Mouse (Mus musculus) limb, embryonic 13.5 days (tissue): Measurements from ENCODE around the gene L3hypdh. TPM values are rescaled to one million over a fixed set of nuclear protein-coding genes. Genes with fewer than 3 reads are reported as not detected.

Experiments used
- ATAC-seq: fragments of 200-750 bp; cut with Nextera tagmentation; 2 replicates; pipeline ENCODE4 v1.8.0; 2017; ENCODE audit warnings: low read depth, moderate number of reproducible peaks, moderate TSS enrichment; ENCODE audit not compliant: low FRiP score
- H3K27ac ChIP-seq: fragments of 300-500 bp; sonication (generic); 2 replicates; pipeline ENCODE4 v1.5.1; 2015; ENCODE audit warnings: inconsistent platforms, mild to moderate bottlenecking, moderate library complexity
- H3K27me3 ChIP-seq: fragments of 300-500 bp; sonication (generic); 2 replicates; pipeline ENCODE4 v1.6.1; 2015; ENCODE audit warnings: mild to moderate bottlenecking, inconsistent platforms
- H3K36me3 ChIP-seq: fragments of 300-500 bp; sonication (generic); 2 replicates; pipeline ENCODE4 v1.6.1; 2015; ENCODE audit warnings: inconsistent platforms, mild to moderate bottlenecking, moderate library complexity
- H3K4me1 ChIP-seq: fragments of 300-500 bp; sonication (generic); 2 replicates; pipeline ENCODE4 v1.6.1; 2015; ENCODE audit warnings: inconsistent platforms
- H3K4me2 ChIP-seq: fragments of 300-500 bp; sonication (generic); replicated peaks from 2 replicates; pipeline ENCODE4 v1.6.1; 2015; ENCODE audit warnings: inconsistent platforms, mild to moderate bottlenecking, moderate library complexity
- H3K4me3 ChIP-seq: fragments of 300-500 bp; sonication (generic); 2 replicates; pipeline ENCODE4 v1.5.1; 2015; ENCODE audit warnings: moderate library complexity, mild to moderate bottlenecking, inconsistent platforms
- H3K9ac ChIP-seq: fragments of 300-500 bp; sonication (generic); 2 replicates; pipeline ENCODE4 v1.6.1; 2015; ENCODE audit warnings: mild to moderate bottlenecking, inconsistent platforms
- H3K9me3 ChIP-seq: fragments of 300-500 bp; sonication (generic); 2 replicates; pipeline ENCODE4 v1.6.1; 2016; ENCODE audit warnings: inconsistent platforms
- WGBS: fragments of 180-500 bp; shearing (Covaris S2); methylation state at CpG from one replicate; pipeline ENCODE4 v1.1.7; 2015; 5-methylcytosine and 5-hydroxymethylcytosine counted together
- polyA plus RNA-seq: library from polyadenylated mRNA; unstranded; fragments of >200 nt; fragmentation: Nextera tagmentation; extraction: Ambion mirVana; gene quantifications from 2 replicates; pipeline ENCODE4 v1.2.1, GENCODE M21; 2015

L3hypdh gene
- polyA plus RNA-seq, 1 experiment from 2014 or later = 17.9 TPM

DNA sequence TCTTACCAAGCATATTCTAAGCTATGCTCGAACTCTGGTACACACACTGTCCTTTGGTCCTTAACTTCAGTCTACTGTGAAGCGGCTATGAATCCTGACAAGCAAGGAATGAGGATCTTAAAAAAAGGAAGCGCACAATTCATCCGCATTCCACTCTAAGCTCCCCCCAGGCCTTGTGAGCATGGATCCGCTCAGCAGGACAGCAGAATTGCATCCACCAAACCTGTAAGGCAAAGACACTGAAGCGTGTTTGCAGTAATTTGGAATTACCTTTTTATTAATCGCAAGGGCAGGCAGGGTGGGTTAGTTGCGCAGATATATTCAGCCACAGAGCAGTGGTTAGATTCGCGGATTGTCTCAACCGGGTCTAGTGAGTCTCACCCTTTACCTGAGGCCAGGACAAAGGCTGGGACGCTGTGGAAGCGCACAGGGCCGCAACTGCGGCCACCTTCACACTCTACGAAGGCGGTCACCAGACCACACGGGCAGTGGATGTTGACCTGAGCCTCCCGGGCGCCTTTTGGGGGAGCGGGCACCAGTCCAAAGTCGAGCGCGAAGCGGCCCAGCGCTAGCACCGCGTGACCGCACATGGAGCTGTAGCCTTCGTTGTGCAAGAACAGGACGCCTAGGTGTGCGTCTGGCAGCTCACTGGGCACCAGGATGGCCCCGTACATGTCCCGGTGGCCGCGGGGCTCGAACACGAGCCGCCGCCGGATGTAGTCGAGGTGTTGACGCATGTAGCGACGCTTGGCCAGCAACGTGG, 797 bp downstream of the L3hypdh start:
- WGBS = 4% methylated on average over 46 of the region's 46 CpGs
- Histone ChIP-seq H3K4me2 (peak overlapping the region; percentile 88), H3K27ac (peak overlapping the region; percentile 79), H3K9me3 (no peaks in the 10 kb centered on the region), H3K9ac (peak overlapping the region; percentile 81), H3K4me1 (peaks cover 32% of the 10 kb centered on the region), H3K36me3 (no peaks in the 10 kb centered on the region), H3K4me3 (peak overlapping the region; percentile 74), H3K27me3 (no peaks in the 10 kb centered on the region)
- ATAC-seq = no peak

DNA sequence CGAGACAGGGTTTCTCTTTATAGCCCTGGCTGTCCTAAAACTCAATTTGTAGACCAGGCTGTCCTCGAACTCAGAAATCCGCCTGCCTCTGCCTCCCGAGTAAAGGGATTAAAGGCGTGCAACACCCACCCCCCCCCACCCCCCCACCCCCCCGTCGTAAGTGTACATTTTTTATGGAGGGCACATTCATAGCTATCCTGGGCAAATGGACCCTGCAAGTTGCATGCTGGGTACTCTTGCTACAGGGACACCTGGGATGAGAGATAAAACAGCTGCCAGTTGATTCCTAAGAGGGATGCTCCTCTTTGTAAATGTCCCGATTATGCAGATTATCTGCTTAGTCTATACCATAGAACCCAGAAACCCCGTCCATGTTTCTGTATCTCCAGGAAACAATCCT, 2.0 kb downstream of the L3hypdh start:
- Histone ChIP-seq H3K4me2 (no peak overlapping the region), H3K27me3 (no peaks in the 10 kb centered on the region), H3K4me1 (peaks cover 32% of the 10 kb centered on the region), H3K36me3 (no peaks in the 10 kb centered on the region), H3K4me3 (no peak overlapping the region), H3K27ac (no peak overlapping the region), H3K9ac (no peak overlapping the region), H3K9me3 (no peaks in the 10 kb centered on the region)
- 82% methylated on average over 9 of the region's 9 CpGs for WGBS
- no peak for ATAC-seq

DNA sequence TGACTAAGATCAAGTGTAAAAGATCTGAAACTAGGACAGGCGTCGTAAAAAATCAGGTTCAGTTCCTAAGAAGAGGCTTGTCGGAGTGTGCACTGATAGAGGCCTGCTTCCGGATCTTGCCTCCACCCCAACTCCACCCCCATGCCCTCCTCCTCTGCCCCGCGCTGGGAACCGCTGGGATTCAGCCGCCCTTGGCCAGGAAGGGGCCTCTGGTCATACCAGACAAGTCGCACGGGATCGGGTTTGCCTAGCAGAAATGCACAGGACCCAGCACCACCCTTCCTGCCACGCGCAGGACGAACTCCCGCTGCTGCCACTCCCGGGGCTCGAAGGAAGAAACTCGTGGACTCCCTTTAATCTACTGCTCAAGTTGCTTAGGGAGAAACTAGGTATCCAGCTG, 2.9 kb downstream of the L3hypdh start:
- no peaks in the 10 kb centered on the region for H3K9me3 ChIP-seq
- H3K9ac ChIP-seq = no peak overlapping the region
- no peaks in the 10 kb centered on the region for H3K36me3 ChIP-seq
- no peak for ATAC-seq
- peak overlapping the region; percentile 51 for H3K4me2 ChIP-seq
- H3K4me1 ChIP-seq = peaks cover 25% of the 10 kb centered on the region
- no peak overlapping the region for H3K27ac ChIP-seq
- no peaks in the 10 kb centered on the region for H3K27me3 ChIP-seq
- WGBS = 23% methylated on average over 18 of the region's 18 CpGs
- H3K4me3 ChIP-seq = peak overlapping the region; percentile 14; the same call in 1 of the 2 replicates

DNA sequence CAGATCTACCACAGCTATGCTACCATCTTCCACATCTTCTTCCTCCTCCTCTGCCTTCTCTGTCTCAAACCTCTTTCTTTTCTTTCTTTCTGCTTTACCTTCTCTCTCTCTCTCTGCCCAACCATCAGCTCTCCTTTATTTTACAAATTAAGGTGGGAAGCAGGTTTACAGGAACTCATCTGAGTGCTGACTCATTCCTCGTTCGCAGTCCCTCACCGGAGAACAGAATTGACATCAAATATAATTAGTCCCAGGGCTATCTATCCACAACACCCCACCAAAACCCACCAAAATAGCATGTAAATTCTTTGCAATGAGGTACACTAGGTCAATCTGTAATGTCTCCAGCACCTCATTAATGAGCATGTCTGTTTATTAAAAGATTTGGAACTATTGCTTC, 3.3 kb downstream of the L3hypdh start:
- WGBS = 77% methylated on average over 3 of the region's 3 CpGs
- no peaks in the 10 kb centered on the region for H3K27me3 ChIP-seq
- H3K4me3 ChIP-seq = no peak overlapping the region
- ATAC-seq = no peak
- no peaks in the 10 kb centered on the region for H3K36me3 ChIP-seq
- peaks cover 21% of the 10 kb centered on the region for H3K4me1 ChIP-seq
- H3K4me2 ChIP-seq = peak overlapping the region; percentile 51
- no peak overlapping the region for H3K9ac ChIP-seq
- no peak overlapping the region for H3K27ac ChIP-seq
- H3K9me3 ChIP-seq = no peaks in the 10 kb centered on the region

DNA sequence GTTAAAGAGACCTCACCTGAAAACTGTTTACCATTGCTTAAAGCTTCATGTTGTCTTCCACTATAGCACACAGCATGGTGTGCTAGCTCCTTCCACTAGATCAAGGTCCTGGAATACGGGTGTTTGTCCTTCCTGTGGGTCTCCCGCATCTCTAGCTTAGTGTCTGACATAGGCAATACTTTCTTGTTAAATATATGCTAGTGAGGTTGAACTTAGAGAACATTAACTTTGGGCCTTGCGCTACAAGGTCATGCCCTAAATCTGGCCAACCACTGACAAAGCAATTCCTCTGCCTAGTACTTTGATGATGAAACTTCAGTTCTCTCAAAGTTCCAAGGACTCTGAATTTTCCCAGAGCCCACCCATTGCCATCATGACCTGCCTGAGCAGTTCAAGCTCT, 7.0 kb downstream of the L3hypdh start:
- Histone ChIP-seq H3K4me1 (peaks cover 7% of the 10 kb centered on the region), H3K9ac (no peak overlapping the region), H3K4me2 (no peak overlapping the region), H3K27ac (no peak overlapping the region), H3K9me3 (0 out of 2 replicates have a peak, but pooled peaks cover 2% of the 10 kb centered on the region), H3K27me3 (no peaks in the 10 kb centered on the region), H3K36me3 (peaks cover 14% of the 10 kb centered on the region), H3K4me3 (no peak overlapping the region)
- no peak for ATAC-seq
- 88% methylated on average over 3 of the region's 3 CpGs for WGBS

DNA sequence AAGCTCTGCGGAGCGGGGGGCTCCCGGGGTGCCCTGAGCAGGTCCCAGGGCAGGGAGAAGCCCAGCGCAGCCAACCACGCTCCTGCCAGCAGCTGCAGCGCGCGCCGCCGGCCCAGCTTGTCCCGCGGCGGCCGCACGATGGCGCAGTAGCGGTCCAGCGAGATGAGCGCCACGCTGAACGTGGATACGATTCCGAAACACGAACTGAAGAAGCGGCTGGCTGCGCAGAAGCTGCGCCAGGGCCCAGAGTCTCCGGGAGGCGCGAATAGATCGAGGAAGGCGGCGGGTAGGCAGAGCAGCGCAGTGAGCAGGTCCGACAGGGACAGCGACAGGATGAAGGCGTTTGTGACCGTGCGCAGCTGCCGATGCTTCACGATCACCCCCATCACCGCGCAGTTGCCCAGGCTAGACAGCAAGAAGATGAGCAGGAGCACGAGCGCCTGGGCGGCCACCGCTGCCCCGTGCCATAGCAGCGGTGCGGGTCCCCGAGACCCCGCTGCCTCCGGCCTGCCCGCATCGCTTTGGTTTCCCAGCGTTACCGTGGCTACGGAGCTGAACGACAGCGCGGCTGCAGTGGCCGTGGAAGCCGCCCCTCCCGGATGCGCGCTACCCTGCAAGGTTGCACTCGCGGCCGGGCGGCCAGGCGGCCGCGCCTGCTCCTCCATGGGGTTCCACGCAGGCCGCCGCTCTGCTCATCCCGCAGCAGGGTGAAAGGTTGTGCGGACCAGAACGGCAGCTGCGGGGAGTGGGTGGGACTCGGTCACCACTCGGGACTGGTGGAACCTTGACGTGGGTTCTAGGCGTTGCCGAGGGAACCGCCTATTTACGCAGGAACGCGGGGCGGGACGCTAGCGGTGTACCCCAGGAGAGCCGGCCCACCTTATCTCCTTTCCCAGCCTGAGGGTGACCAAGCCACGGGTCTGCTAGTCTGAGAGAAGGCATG, 14.6 kb downstream of the L3hypdh start, which contains the start of gene Gpr135:
Gene Gpr135, minus strand, starts transcription at position 799 of the 943 bp plus-strand sequence.
- H3K4me2 ChIP-seq = peak within 1 kb of the TSS; percentile 99
- peak within 1 kb of the TSS; percentile 74 for H3K9ac ChIP-seq
- H3K27me3 ChIP-seq = peaks cover 44% of the 10 kb centered on the region
- H3K9me3 ChIP-seq = 0 out of 2 replicates have a peak, but pooled peaks cover 2% of the 10 kb centered on the region
- peaks cover 16% of the 10 kb centered on the region for H3K36me3 ChIP-seq
- peak; percentile 87 for ATAC-seq
- peaks cover 9% of the 10 kb centered on the region for H3K4me1 ChIP-seq
- under 1% methylated on average over 94 of the region's 94 CpGs for WGBS
- H3K4me3 ChIP-seq = peak within 1 kb of the TSS; percentile 73
- H3K27ac ChIP-seq = no peak within 1 kb of the TSS

DNA sequence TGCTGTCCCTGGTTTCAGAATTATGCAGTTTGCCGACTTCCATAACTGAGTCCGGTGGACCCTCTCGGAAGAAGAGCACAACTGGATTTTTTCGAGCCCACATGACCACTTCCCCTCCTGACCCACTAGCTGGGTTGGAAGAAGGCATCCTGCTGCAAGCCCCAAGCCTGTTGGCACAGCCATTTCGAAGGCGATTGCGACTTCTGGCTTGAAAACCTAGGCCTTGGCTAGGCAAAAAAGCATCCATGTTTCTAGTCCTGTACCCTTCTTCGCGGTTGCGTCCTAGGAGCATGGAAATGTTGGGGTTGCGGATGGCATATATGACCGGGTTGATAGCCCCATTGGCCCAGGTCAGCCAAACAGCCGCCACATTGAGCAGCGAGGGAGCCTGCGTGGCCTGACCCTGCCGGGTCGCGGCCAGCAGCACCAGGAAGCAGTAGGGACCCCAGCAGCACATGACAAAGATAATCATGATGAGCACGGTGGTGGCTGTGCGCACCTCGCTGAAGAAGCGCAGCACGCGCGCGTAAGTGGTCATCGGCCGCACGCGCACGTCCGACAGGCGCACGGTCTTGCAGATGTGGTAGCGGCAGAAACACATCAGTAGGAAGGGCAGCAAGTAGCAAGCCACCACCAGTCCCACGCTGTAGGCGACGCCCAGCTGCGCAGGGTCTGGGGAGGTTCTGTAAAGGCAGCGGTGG, 15.5 kb downstream of the L3hypdh start:
- Histone ChIP-seq H3K36me3 (peaks cover 9% of the 10 kb centered on the region), H3K27me3 (peaks cover 44% of the 10 kb centered on the region), H3K4me1 (peaks cover 9% of the 10 kb centered on the region), H3K4me2 (peak overlapping the region; percentile 99), H3K9me3 (0 out of 2 replicates have a peak, but pooled peaks cover 2% of the 10 kb centered on the region), H3K9ac (peak overlapping the region; percentile 74), H3K27ac (no peak overlapping the region), H3K4me3 (peak overlapping the region; percentile 73)
- peak; percentile 33; the same call in 1 of the 2 replicates for ATAC-seq
- 5% methylated on average over 40 of the region's 40 CpGs for WGBS

DNA sequence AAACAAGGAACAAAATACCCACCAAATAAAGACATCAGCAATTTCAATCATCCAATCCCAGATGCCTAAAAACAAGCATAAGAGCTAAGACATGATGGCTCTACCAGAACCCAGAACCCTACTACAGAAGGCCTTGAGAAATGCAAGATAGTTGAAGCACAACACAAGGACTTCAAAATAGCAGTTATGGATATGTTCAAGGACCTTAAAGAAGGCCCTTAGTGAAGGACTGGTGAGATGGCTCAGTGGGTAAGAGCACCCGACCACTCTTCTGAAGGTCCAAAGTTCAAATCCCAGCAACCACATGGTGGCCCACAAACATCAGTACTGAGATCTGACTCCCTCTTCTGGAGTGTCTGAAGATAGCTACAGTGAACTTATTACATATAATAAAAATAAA, 27.5 kb downstream of the L3hypdh start:
- Histone ChIP-seq H3K9me3 (no peaks in the 10 kb centered on the region), H3K27me3 (0 out of 2 replicates have a peak, but pooled peaks cover 5% of the 10 kb centered on the region), H3K4me2 (no peak overlapping the region), H3K4me1 (no peaks in the 10 kb centered on the region), H3K27ac (no peak overlapping the region), H3K36me3 (no peaks in the 10 kb centered on the region), H3K4me3 (no peak overlapping the region), H3K9ac (no peak overlapping the region)
- ATAC-seq = no peak
- WGBS = 81% methylated on average over 1 of the region's 1 CpGs

DNA sequence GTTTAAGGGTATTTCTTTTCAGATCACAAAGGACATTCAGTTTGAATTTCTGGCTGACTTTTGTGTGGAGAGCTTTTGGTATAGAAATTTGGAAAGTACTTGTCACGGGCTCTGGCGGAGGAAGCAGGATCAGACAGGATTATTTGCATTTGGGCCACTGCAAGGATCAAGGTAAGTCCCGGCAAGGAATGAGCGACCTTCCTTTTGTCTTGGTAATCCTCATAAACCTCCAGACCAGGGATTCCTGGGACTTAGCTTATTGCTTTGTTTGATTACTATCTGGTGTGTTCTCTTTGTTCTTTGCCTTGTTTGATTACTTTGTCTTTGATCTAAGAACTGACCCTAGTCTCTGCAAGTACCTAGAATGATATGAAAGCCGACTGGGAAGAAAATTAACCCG, 31.4 kb downstream of the L3hypdh start:
- Histone ChIP-seq H3K27ac (no peak overlapping the region), H3K4me2 (no peak overlapping the region), H3K36me3 (no peaks in the 10 kb centered on the region), H3K4me3 (no peak overlapping the region), H3K27me3 (0 out of 2 replicates have a peak, but pooled peaks cover 5% of the 10 kb centered on the region), H3K9ac (no peak overlapping the region), H3K4me1 (no peaks in the 10 kb centered on the region), H3K9me3 (peaks cover 7% of the 10 kb centered on the region; the same call in 1 of the 2 replicates)
- ATAC-seq = no peak
- 22% methylated on average over 6 of the region's 6 CpGs for WGBS

DNA sequence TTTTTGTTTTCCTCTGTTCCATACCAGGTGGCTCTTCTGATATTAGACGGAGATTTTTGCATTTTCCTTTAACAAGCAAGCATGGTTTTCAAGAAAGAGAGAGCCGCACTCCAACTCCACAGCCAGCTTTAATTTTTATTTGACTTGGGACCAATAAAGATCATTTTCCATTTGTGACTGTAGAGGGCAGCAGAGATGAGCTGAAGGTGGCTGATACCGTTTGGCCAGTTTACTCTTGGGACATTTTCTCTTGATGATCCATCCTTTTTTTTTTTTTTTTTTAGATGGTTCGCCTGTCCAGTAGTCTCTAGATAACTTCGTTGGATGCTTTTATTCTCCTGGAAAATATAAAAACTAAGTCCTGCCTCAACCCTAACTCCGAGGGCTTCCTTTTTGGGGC, 31.9 kb downstream of the L3hypdh start:
- no peak for ATAC-seq
- Histone ChIP-seq H3K4me3 (no peak overlapping the region), H3K36me3 (no peaks in the 10 kb centered on the region), H3K9ac (no peak overlapping the region), H3K9me3 (peaks cover 7% of the 10 kb centered on the region; the same call in 1 of the 2 replicates), H3K27me3 (0 out of 2 replicates have a peak, but pooled peaks cover 5% of the 10 kb centered on the region), H3K4me2 (no peak overlapping the region), H3K4me1 (no peaks in the 10 kb centered on the region), H3K27ac (no peak overlapping the region)
- WGBS = 41% methylated on average over 6 of the region's 6 CpGs

DNA sequence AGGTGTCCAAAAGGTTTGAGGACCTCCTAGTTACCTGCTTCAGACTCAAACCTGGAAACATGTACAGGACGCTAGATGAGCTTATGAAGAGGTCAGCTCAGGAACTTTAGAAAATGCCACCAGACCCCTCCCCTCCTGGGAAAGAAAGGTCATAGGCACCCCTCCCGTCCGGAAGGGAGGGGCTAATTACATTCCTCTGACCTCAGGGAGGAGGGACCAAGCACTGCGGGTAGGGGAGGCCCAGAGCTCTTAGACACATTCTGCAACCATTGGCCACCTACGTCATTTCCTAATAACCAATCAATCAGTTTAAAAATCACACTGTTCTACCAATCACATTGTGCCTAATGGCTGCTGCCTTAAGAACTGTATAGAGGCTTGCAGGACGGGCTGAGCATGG, 32.7 kb downstream of the L3hypdh start:
- peaks cover 7% of the 10 kb centered on the region; the same call in 1 of the 2 replicates for H3K9me3 ChIP-seq
- H3K4me1 ChIP-seq = no peaks in the 10 kb centered on the region
- no peaks in the 10 kb centered on the region for H3K36me3 ChIP-seq
- ATAC-seq = no peak
- no peak overlapping the region for H3K9ac ChIP-seq
- 77% methylated on average over 6 of the region's 6 CpGs for WGBS
- no peak overlapping the region for H3K4me2 ChIP-seq
- H3K27ac ChIP-seq = no peak overlapping the region
- no peak overlapping the region for H3K4me3 ChIP-seq
- H3K27me3 ChIP-seq = 0 out of 2 replicates have a peak, but pooled peaks cover 5% of the 10 kb centered on the region
